Mouse (Mus musculus) frontal cortex, adult (tissue): ENCODE data around the gene Ptprt.
A peak's percentile ranks its signal among the peaks of the same experiment; 100 is the strongest.

Experiments used
- ATAC-seq: cut with Nextera tagmentation; 2 replicates; pipeline ENCODE4 v1.9.2; 2017; ENCODE audit warnings: mild to moderate bottlenecking, moderate library complexity, mixed read lengths; ENCODE audit not compliant: low TSS enrichment

Ptprt gene

DNA sequence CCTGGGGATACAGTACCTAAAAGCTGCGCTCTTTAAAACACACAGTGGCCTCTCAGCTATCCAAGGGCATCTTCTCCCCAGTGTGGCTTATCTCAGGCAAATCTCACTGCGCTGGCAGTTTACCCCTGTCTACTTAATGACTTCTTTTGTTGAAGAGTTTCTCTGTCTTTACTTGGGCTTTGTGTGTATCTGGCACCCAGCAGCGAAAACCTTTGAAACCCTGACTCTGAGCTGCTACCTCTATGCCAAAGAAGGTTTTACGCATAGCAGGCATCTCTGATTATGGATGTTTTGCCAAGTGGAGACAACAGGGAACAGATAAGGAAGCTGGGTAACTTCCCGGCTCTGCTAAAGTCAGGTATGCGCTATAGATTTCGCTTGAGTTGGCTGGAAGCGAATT, 956.1 kb downstream of the Ptprt start:
- peak; percentile 41; the same call in 1 of the 2 replicates for ATAC-seq

DNA sequence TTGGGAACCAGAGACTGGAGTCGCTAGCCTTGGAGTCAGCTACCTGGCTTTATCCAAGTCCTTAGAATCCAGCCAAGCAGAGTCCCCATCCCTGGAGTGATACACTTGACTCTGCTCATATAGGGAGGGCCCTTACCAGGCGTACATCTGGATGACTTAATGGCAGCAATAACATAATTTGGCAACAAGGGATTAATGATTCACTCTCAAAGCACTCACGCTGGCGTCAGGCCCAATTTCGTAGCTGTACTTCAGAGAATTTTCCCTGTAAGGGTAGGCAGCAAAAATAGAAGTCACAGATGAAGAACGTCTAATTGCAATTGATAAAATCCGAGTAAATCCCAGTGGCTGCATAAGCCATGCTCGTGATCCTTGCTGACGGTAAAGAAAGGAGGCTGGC, 956.5 kb downstream of the Ptprt start:
- ATAC-seq = no peak

DNA sequence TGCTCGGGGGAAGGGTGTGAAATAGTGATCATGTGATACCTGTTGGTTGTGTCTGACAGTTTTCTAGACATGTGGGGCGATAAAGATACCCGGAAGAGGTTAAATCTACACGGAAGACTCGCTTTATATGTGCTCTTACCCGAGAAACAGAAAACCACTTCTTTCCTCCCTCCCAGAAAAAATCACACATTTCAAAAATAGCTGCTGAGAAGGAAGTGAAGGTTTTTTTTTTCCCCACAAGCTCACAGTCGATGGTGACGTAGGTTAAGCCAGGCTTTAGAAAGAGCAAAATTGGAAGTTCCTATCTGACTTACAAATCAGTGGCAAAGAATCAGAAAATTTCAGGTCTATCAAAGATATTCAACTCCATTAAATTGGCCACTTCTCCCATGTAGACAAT, 965.1 kb downstream of the Ptprt start:
- ATAC-seq = peak; percentile 79

DNA sequence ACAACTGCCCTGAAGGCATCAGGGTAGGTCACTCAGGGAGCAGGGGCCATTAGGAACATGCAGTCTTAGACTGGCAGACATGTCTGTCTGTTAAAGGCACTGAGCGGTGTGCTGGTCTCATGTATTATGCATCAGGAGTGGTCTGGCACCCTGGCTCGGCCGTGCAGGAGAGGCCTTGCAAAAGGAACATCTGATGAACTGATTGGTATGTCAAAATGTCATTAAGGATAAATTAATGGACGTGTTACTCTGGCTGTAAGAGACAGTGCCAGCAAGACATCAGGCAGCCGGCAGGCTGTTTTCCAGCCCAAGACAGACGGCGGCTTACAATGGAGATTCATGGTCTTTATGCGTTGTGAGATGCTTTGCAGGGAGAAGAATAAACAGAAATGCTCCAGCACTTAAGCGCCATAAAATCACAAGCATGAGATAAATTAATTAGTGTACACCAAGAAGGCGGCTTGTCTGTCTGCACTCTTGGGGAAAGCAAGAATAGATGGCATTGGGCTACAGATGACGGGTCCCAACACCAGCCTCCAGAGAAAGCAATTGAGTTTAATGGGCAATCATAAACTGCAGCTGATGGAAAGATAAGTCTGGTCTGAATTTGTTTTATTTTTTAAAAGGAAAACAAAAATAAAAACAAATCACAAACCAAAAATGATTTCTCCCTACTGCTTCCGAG, 992.5 kb downstream of the Ptprt start:
- ATAC-seq = no peak

DNA sequence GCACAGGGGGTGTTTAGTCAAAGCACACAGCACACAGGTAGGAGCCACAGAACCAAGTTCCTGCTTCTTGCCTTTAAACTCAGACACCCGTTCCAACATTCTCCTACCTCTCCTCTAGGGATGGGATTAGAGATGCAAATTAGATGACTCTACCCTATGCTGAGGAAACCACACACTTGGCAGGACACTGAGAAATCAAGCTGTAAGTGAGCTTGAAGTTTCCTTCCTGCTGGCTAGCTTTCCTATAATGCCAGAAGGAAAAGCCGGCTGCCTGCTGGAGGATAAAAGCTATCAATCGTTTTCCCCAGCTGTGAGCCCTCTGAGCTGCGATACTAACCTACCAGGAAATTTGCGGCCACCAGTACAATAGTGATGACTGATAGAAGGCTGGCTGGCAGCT, 999.0 kb downstream of the Ptprt start:
- ATAC-seq = peak; percentile 97

DNA sequence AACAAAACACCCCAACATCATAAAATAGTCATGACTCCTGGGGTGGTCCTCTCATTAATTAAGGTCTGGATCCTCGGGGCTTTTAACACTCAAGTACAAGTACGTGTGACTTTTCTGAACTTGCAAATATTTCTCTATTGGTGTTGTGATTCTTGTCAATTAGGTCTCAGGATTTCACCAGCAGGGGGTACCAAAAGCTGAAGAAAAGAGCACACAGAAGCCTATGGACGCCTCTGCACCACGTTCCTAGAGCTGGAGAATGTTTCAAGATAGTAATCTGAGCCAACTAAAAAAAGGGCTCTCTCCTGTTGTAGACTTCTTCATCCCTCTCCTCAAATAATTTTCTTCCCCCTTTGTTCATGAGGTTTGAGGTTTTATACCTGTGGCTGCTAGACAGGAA, 1000.1 kb downstream of the Ptprt start:
- peak; percentile 65; the same call in 1 of the 2 replicates for ATAC-seq

DNA sequence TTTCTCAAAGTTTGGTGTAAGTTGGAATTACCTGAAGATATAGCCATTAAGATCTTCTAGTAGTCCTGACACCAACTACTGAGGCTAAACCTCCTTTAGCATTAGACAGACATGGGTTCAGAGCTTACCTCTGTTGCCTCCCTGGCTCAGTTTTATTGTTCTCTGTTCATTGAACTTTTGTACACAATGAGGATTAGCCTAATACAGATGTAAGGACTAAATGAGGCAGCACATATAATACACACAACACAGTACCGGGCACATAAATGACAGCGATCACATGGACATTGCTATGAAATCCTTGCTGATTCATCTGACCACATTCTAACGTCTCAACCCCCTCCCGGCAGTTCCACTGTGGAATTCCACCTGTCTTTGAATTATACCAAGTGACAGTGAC, 1003.9 kb downstream of the Ptprt start:
- no peak for ATAC-seq

DNA sequence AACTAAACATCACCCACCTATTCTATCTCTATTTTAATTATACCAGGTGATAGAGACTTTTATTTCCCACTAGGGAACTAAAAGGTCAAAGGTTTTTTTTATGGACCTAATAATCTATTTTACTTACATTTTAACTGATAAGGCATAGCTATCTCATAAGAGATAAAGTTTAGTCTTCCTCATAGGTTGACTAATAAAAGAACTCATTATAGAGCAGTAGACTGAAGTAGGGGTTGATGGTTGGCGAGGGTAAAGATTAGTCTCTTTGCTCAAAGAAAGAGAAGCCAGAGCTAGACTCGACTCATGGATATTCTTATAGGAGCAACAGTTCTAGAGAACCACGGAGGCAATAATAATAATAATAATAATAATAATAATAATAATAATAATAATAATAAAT, 1004.3 kb downstream of the Ptprt start:
- no peak for ATAC-seq

DNA sequence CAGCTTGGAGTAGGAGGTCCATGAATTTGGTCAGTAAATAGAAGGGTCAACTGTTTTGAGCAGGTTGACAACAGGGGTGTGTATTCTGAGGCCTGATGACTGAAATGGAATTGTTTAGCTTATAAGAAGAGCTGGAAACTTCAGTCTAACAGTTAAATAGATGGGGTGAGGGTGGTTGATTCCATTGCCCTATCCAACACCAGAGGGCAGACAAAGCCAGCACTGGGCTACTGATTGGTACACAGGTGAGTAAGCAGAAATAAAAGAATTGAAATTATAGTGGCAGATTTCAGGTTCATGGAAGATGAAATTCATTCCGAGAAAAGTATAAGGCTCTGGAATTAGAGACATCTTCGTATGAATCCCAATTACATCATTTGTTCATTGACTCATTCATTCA, 1020.1 kb downstream of the Ptprt start:
- ATAC-seq = no peak

DNA sequence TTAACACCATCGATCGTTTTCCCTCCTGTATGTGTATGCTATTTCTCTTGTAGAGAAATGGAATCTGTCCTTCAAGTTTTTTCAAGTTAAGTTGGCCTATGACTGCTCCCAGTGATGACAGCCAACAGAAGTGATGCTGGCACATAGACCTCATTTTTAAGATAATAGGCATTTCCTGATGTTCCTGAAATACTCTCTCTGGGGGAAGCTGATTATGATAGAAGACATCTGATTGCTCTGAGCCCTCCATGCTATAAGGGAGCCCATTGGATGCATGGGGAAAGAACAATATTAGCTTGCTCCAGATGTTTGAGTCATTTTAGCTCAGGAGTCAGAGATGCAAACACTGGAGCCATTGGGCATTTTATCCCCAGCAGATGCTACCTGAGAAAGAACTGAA, 1026.9 kb downstream of the Ptprt start:
- ATAC-seq = no peak

DNA sequence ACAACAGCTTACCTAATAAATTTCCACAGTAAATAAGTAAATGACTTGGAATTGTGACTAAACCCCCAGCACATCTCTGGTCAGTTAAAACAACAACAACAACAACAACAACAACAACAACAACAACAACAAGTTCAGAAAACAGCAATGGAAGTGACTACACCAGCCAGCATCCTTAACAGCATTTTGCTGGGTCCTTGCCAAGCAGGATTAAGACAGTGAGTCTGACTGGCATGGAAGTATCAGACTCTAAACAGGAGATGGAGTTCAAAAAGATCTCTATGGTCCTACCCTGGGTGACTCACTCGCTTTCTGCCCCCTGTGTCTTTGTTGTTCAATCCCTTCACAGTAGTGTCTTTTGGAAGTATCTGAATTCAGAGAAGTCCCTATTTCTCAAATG, 1035.1 kb downstream of the Ptprt start:
- ATAC-seq = no peak

DNA sequence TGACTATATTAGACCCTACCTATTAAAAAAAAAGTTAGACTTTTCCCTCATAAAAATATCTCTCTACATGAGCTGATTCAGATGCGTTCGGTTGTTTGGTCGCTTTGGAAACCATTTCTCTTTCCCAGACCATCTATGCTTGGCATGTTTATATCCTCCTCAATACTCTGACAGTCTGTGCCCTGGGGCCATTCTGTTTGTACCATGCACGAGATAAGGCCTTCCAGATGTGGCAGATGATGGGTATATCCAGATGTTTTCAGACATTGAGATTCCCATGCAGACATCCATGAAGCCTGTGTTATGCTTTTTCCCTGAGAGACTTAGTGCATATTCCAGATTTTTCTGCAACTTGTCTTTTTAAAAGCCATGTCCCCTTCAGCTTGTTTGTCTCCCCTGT, 1052.5 kb downstream of the Ptprt start:
- ATAC-seq = no peak

DNA sequence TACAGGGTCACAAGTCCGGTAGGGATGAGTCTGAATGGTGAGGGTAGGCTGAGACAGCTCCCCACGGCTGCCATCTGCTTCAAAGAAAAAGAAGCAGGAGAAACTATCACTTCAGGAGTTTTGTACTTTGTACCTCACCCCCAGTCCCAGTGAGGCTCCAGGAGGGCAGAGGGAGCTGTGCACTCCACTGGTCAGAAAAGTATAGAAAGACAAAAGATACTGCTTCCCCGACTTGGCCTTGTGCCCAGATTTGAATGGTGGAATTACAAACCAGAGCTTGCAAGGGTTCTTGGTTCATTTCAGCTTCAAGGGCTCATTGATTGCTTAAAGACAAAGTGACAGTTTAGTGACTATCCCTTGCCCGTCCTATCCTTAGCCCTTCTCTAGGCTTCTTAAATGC, 1053.6 kb downstream of the Ptprt start:
- ATAC-seq = no peak

DNA sequence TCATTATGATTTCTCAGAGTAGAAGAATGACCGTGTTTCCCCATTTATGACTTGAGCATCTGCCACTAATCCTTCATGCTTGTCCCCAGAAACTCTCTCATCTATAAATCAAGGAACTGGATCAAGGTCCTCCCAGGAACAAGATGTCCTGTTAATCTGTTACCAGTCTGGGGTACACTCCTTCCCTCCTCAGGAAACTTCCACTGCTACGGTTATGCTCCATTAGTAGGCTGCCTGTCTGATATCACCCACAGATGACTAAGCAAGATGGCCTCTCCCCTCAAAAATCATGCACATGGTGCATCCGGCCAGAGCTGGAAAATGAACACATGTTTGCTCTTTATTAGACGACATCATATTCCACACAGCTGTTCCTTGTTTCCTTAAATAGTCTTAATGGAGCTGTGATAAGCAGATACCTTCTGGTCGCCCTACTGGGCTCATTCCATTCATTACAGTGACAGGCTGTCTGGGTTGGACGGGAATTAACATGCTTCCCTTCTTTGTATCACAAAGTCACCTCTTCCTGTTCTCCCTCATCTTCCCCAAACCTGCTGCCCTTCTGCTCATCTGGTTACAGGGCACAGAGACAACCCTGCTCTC, 1060.6 kb downstream of the Ptprt start:
- no peak for ATAC-seq

DNA sequence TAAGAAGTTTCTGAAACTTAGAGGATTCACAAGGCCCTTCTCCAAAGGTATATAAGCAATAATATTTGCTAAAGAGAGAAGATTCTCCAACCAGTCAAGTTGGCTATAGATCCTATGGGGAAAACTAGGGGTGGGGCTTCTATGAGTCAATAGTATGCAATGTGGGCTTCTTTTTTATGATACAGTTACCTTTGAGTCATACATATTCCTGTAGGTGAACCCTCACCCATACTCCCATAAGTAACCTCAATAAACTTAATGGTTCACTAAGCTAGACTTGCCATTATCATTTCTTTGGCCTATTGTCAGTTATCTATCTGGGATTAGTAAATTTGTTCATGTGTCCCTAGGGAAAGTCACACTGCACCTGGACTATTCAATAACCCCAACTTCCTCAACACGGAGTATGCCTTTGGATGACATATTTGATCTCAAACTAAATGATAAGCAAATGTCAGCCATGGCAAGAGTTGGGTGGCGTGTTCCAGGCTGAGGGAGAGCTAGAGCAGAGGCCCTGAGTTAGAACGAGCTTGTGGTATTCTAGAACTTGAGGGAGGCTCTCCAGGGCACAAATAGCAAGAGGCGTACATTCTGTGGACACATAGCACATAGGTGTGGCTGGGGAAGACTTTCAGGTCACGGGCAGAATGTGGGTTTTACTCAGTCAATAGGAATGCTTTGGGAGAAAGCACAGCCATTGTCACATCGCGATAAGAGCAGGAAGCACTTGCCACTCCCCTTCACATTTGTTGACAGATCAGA, 1067.4 kb downstream of the Ptprt start:
- ATAC-seq = no peak

DNA sequence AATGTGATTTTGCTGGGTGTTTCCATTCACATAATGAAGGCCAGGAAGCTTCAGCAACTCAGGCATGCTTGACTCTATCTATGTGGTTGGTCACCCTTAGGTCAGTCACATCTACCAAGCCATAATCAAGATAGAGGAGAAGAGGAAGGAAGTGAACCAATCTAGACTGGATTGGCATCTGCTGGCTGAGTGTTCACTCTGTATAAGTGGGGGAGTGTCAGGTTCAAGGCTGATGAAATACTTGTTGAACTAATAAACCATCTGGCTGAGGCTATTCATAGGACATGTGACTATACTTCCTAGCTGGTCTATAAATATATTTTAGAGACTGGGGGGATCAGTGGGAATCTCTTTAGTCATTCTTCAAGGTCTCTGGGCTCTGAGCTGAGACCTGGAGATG, 1086.5 kb downstream of the Ptprt start:
- no peak for ATAC-seq

DNA sequence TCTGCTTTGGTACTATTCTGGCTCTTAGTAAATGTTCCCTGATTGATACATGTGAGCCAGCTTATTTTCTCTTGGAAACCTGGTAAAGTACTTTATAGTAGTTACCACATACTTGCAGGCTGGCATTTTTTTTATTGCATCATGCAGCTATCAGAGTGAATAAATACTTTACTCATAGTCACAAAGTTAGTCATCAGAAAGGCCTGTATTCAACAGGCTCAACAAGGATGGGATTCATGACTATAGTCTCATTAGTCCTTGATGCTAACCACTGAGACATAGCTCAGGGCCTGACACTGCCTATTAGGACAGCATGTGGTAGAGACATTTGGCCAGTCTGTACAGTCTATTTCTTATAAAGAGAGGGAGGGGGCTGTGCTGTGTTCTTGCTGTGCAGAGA, 1088.7 kb downstream of the Ptprt start:
- no peak for ATAC-seq

DNA sequence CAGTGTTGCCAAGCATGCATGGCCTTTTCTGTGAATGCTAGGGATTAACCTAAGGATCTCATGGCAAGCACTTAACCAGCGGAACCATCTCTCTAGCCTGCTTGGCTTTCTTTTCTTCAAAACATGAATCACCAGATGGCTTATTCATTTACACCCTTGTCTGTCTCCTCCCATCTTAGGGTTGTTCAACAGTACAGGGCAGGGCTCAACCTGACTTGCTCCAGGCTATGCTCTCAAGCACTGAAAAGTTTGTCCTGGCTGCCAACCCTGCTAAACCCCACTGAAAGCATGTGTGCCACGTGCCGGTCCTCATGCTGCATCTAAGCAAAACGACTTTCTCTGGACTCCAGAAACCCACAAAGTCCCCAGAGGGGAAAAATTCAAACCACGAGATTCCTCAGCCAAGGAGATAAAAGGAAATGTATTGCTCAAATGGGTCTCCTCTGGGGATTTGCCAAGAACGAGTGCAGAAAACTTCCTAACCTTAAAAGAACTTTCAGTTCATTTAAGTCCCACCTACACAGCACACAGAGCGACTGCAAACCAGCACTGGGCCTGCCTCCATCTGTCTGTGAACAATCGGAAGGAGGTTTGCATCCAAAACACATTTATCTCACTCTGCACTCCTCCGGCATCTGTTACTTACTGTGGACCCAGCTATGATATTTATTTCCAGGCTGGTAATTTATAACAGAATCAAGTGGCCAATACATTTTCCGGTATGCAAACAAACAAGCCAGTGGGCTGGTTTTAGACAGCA, 1090.5 kb downstream of the Ptprt start:
- peak; percentile 93 for ATAC-seq

DNA sequence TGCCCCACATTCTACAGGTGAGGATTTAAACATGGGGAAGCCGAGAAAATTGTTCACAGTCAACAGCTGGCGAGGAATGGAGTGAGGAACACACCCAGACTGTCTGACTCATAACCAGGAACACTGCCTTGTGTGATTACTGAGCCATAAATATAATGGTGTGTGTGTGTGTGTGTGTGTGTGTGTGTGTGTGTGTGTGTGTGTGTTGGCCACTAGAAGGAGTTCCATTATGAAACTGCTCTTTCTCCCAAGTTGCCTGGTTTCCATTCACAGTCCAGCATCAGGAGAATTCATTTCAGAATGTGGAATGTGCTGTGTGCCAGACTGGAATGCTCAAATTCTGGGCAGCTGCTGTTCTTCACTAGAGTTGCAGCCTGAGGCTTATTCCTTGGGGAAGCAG, 1099.4 kb downstream of the Ptprt start:
- peak; percentile 92 for ATAC-seq

DNA sequence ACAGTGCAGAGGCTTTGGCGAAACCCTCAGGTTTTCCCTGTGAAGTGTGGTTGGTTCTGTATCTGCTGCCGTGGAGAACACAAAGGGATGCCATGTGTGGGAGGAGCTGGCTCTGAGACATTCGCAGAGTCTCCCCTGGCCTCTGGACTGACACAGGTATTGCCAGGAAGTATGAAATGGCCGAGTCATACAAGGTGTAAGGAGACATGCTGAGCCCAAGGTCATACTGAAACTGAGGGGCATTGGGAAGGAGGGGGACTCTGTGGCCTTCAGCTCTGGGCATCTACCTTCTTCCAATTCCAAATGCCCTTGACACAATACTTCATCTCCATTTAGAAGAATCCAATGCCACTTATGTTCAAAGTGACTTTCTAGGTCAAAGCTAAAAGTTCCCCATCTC, 1103.1 kb downstream of the Ptprt start:
- ATAC-seq = no peak

DNA sequence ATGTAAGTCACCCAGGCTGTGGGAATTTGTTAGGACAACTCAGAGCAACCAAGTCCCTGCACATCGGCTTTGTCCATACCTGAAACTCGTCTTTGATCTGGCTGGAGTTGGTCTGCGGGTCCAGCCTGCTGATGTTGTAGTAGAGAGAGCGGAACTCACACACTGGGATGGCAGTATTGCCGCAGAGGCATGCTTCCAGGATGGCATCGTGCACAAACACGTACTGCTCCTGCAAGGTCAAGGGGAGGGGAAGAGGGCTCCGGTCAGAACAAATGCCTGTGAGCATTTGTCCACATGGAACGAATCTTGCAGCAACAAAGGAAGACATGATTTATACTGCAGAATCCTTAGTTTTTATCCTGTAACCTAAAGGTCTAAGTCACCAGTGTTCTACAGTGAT, 1107.3 kb downstream of the Ptprt start:
- ATAC-seq = no peak

DNA sequence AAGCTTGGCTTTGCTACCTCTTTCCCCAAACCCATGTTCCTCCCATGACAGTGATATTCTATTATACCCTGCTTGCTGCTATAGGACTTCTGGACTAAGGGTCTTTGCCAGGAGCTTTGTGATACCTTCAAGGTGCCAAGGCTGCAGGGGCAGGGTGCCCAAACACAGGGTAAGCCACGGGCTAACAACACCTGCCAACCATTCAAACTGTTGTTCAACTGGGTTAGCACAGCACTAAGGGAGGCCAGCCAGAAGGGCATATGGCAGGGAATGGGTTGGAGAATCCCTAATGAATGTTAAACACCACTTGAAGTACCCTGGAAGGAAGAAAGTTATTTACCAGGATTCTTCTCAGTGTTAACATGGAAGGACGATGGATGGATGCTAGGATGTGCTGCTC, 1108.9 kb downstream of the Ptprt start:
- ATAC-seq = no peak

DNA sequence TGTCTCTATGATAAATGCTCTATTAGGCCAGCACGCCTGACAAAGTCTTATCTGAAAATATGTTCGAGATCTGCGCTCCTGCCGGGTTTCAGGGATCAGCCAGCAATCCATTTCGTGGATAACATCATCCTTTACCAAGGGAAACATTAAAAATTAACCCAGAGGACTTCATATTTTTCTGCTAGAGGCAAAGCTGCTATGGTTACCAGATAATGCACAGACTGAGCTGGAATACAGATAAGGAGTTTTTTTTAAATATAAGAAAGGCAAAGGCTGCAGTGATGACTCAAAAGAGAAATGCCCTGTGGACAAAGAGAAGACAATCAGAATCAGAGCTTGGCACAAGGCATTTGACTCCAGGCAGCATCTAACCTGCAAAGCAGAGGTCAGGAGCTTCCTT, 1111.4 kb downstream of the Ptprt start:
- no peak for ATAC-seq
